Mouse (Mus musculus) stomach, postnatal 0 days (tissue): ENCODE results near the gene Stx4a. TPM values are rescaled to one million over a fixed set of nuclear protein-coding genes. Genes with fewer than 3 reads are reported as not detected.

ENCODE experiments used
- ATAC-seq: fragments of 200-750 bp; cut with Nextera tagmentation; 2 replicates; pipeline ENCODE4 v1.8.0; 2017; ENCODE audit not compliant: low FRiP score, low TSS enrichment
- DNase-seq: peaks from one replicate; pipeline ENCODE4 v3.0.0-alpha.2; 2016; ENCODE audit warnings: low spot score
- H3K27ac ChIP-seq: fragments of 300-500 bp; sonication (generic); replicated peaks from 2 replicates; pipeline ENCODE4 v1.5.1; 2014; ENCODE audit warnings: mild to moderate bottlenecking, control low read depth
- H3K27me3 ChIP-seq: fragments of 300-500 bp; sonication (generic); 2 replicates; pipeline ENCODE4 v1.6.1; 2014; ENCODE audit warnings: low read length; ENCODE audit not compliant: control insufficient read depth, insufficient read depth
- H3K36me3 ChIP-seq: fragments of 300-500 bp; sonication (generic); 2 replicates; pipeline ENCODE4 v1.6.1; 2014; ENCODE audit warnings: low read length, mixed read lengths; ENCODE audit not compliant: control insufficient read depth, insufficient read depth
- H3K4me1 ChIP-seq: fragments of 300-500 bp; sonication (generic); replicated peaks from 2 replicates; pipeline ENCODE4 v1.6.1; 2014; ENCODE audit warnings: antibody characterized with exemption; ENCODE audit not compliant: control insufficient read depth, insufficient read depth
- H3K4me2 ChIP-seq: fragments of 300-500 bp; sonication (generic); replicated peaks from 2 replicates; pipeline ENCODE4 v1.6.1; 2014; ENCODE audit warnings: low read depth, mild to moderate bottlenecking, control low read depth, moderate library complexity
- H3K4me3 ChIP-seq: fragments of 300-500 bp; sonication (generic); 2 replicates; pipeline ENCODE4 v1.5.1; 2014; ENCODE audit warnings: low read depth, low read length, control low read depth
- H3K9ac ChIP-seq: fragments of 300-500 bp; sonication (generic); 2 replicates; pipeline ENCODE4 v1.6.1; 2014; ENCODE audit warnings: mild to moderate bottlenecking, low read length, control low read depth, mixed read lengths
- H3K9me3 ChIP-seq: fragments of 300-500 bp; sonication (generic); 2 replicates; pipeline ENCODE4 v1.6.1; 2016; ENCODE audit warnings: low read length; ENCODE audit not compliant: control insufficient read depth
- CTCF ChIP-seq: IDR thresholded peaks from 2 replicates; pipeline ENCODE4 v1.5.1; 2016; ENCODE audit warnings: antibody characterized with exemption, low read depth, mild to moderate bottlenecking, moderate library complexity
- EP300 ChIP-seq: optimal IDR thresholded peaks from 2 replicates; pipeline ENCODE3; 2016; ENCODE audit warnings: antibody characterized with exemption
- WGBS: fragments of 180-500 bp; shearing (Covaris S2); extraction: QIAGEN DNeasy Blood & Tissue Kit; methylation state at CpG from one replicate; pipeline ENCODE4 v1.1.7; 2014; 5-methylcytosine and 5-hydroxymethylcytosine counted together
- polyA plus RNA-seq: library from polyadenylated mRNA; unstranded; fragments of >200 nt; fragmentation: Nextera tagmentation; extraction: Ambion mirVana; gene quantifications from 2 replicates; pipeline ENCODE4 v1.2.1, GENCODE M21; 2015

Gene Stx4a
- polyA plus RNA-seq, 1 experiment from 2014 or later: 28.4 TPM

- H3K27ac ChIP-seq: no peak overlapping the region
- H3K9me3 ChIP-seq: no peaks in the 10 kb centered on the region
- 50% methylated on average over 13 of the region's 13 CpGs for WGBS
- H3K36me3 ChIP-seq: no peaks in the 10 kb centered on the region; the same call in 1 of the 2 replicates
- no peak for TF ChIP-seq EP300
- peak; percentile 80 for TF ChIP-seq CTCF
- H3K9ac ChIP-seq: no peak overlapping the region
- no peak overlapping the region for H3K4me2 ChIP-seq
- H3K27me3 ChIP-seq: no peaks in the 10 kb centered on the region
- no peak overlapping the region for H3K4me3 ChIP-seq
- ATAC-seq (no peak), DNase-seq (peak; percentile 66)
- no peaks in the 10 kb centered on the region for H3K4me1 ChIP-seq
These were observed 72.3 kb downstream of the Stx4a start for GRCm38 (mm10) chr7:127896384-127896783.

DNA sequence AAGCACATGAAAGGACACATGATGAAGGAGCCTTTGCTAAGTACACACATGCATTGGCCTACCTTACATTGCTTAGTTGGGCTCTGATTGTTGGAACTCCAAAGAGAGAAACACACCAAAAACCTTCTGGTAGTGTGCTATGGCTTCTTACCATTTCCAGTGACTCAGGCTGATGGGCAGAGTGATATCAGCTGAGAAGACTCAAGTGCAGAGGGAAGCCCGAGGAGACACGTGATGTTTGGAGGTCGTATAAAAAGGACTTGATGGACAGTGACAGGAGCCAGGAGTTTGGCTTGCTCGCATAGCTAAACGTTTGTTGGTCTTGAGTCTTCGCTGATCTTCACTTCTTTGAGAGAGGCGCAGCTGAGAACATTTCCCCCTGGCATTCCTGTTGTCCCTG lies 73.4 kb downstream of the Stx4a start:
- Histone ChIP-seq H3K27me3 (no peaks in the 10 kb centered on the region), H3K27ac (no peak overlapping the region), H3K36me3 (no peaks in the 10 kb centered on the region; the same call in 1 of the 2 replicates), H3K9ac (no peak overlapping the region), H3K4me1 (no peaks in the 10 kb centered on the region), H3K4me3 (no peak overlapping the region), H3K9me3 (no peaks in the 10 kb centered on the region), H3K4me2 (no peak overlapping the region)
- ATAC-seq (no peak), DNase-seq (no peak)
- TF ChIP-seq CTCF: no peak
- TF ChIP-seq EP300: no peak
- WGBS: 89% methylated on average over 7 of the region's 7 CpGs

GRCm38 (mm10) chr7:127898179-127898956 lies 74.3 kb downstream of the Stx4a start:
- Histone ChIP-seq H3K9ac (no peak overlapping the region), H3K9me3 (no peaks in the 10 kb centered on the region), H3K27ac (no peak overlapping the region), H3K4me3 (no peak overlapping the region), H3K27me3 (no peaks in the 10 kb centered on the region), H3K36me3 (no peaks in the 10 kb centered on the region), H3K4me1 (no peaks in the 10 kb centered on the region), H3K4me2 (no peak overlapping the region)
- DNase-seq: peak; percentile 55
- no peak for TF ChIP-seq EP300
- TF ChIP-seq CTCF: no peak
- no peak for ATAC-seq
- 31% methylated on average over 10 of the region's 10 CpGs for WGBS

Other genes with a start within 250 kb of the Stx4a start
- 3.5 and 3.6 TPM in 2 replicates for gene Ccdc189, start 235.7 kb upstream of the Stx4a start, polyA plus RNA-seq
- gene Rnf40, start 235.5 kb upstream of the Stx4a start, polyA plus RNA-seq: 17.1 and 18.7 TPM in 2 replicates
- 3.6 and 3.7 TPM in 2 replicates for gene Zfp629, start 208.5 kb upstream of the Stx4a start, polyA plus RNA-seq
- gene Bcl7c, start 115.4 kb upstream of the Stx4a start, polyA plus RNA-seq: 42.2 and 46.8 TPM in 2 replicates
- 13.4 and 14.5 TPM in 2 replicates for gene Ctf1, start 111.6 kb upstream of the Stx4a start, polyA plus RNA-seq
- gene Ctf2, start 92.1 kb upstream of the Stx4a start, polyA plus RNA-seq: 0.08 and 0.13 TPM in 2 replicates
- gene Fbxl19, start 79.8 kb upstream of the Stx4a start, polyA plus RNA-seq: 1.1 and 1.9 TPM in 2 replicates
- 18.6 and 20.0 TPM in 2 replicates for gene Orai3, start 54.5 kb upstream of the Stx4a start, polyA plus RNA-seq
- gene Setd1a, start 47.6 kb upstream of the Stx4a start, polyA plus RNA-seq: 6.9 and 8.0 TPM in 2 replicates
- not detected in 2 replicates for gene Gm49388, start 38.7 kb upstream of the Stx4a start, polyA plus RNA-seq
- gene Hsd3b7, start 23.7 kb upstream of the Stx4a start, polyA plus RNA-seq: 31.7 and 32.3 TPM in 2 replicates
- gene Stx1b, start 255 bp downstream of the Stx4a start, polyA plus RNA-seq: 0.80 and 1.2 TPM in 2 replicates
- gene Zfp646, start 51.9 kb downstream of the Stx4a start, polyA plus RNA-seq: 3.6 and 3.8 TPM in 2 replicates
- 6.5 and 6.6 TPM in 2 replicates for gene Zfp668, start 52.5 kb downstream of the Stx4a start, polyA plus RNA-seq
- 0.23 and 0.35 TPM in 2 replicates for gene Prss53, start 66.7 kb downstream of the Stx4a start, polyA plus RNA-seq
- not detected in 2 replicates for gene Gm21974, start 71.2 kb downstream of the Stx4a start, polyA plus RNA-seq
- 123 and 130 TPM in 2 replicates for gene Vkorc1, start 71.3 kb downstream of the Stx4a start, polyA plus RNA-seq
- gene Bckdk, start 79.8 kb downstream of the Stx4a start, polyA plus RNA-seq: 102 and 106 TPM in 2 replicates
- gene Kat8, start 88.2 kb downstream of the Stx4a start, polyA plus RNA-seq: 15.1 and 16.6 TPM in 2 replicates
- gene Prss8, start 105.8 kb downstream of the Stx4a start, polyA plus RNA-seq: 77.4 and 85.3 TPM in 2 replicates
- 9.1 and 9.7 TPM in 2 replicates for gene Prss36, start 122.4 kb downstream of the Stx4a start, polyA plus RNA-seq
- gene Fus, start 143.2 kb downstream of the Stx4a start, polyA plus RNA-seq: 124 and 130 TPM in 2 replicates
- 266 and 273 TPM in 2 replicates for gene Pycard, start 169.6 kb downstream of the Stx4a start, polyA plus RNA-seq
- gene Trim72, start 179.7 kb downstream of the Stx4a start, polyA plus RNA-seq: 0.38 and 0.52 TPM in 2 replicates
- gene Itgam, start 238.3 kb downstream of the Stx4a start, polyA plus RNA-seq: 0.91 and 0.99 TPM in 2 replicates
- not detected in 2 replicates for gene Gm49368, start 238.4 kb downstream of the Stx4a start, polyA plus RNA-seq